Mouse (Mus musculus) testis, postnatal 10 days (tissue): ENCODE results near the gene Efnb2.

Source experiments
- DNase-seq: peaks from one replicate; pipeline ENCODE4 v3.0.0; 2021; ENCODE audit warnings: low spot score

Gene Efnb2

GRCm38 (mm10) chr8:8661103-8661758 is at the start of gene Efnb2:
Gene Efnb2, minus strand, starts transcription at chr8:8661242.
- DNase-seq = peak; percentile 97

- DNase-seq = no peak
Measured at GRCm38 (mm10) chr8:8704813-8705212, 43.8 kb upstream of the Efnb2 start.

GRCm38 (mm10) chr8:8703668-8704067 is 42.6 kb upstream of the Efnb2 start:
- DNase-seq = no peak

GRCm38 (mm10) chr8:8700821-8701220 is 39.8 kb upstream of the Efnb2 start:
- DNase-seq = no peak

GRCm38 (mm10) chr8:8700229-8700628 is 39.2 kb upstream of the Efnb2 start:
- DNase-seq = no peak

- DNase-seq = peak; percentile 100
Measured at GRCm38 (mm10) chr8:8690146-8691092, 29.4 kb upstream of the Efnb2 start, which contains the start of gene Arglu1. Gene Arglu1, minus strand, starts transcription at chr8:8690521.

- peak; percentile 81 for DNase-seq
Measured at GRCm38 (mm10) chr8:8689454-8690145, 28.6 kb upstream of the Efnb2 start.

GRCm38 (mm10) chr8:8688823-8689453 is 27.9 kb upstream of the Efnb2 start:
- no peak for DNase-seq

GRCm38 (mm10) chr8:8685517-8685916 is 24.5 kb upstream of the Efnb2 start:
- no peak for DNase-seq

GRCm38 (mm10) chr8:8682697-8683096 is 21.7 kb upstream of the Efnb2 start:
- DNase-seq = no peak

GRCm38 (mm10) chr8:8678236-8678635 is 17.2 kb upstream of the Efnb2 start:
- DNase-seq = no peak

- DNase-seq = no peak
Measured at GRCm38 (mm10) chr8:8674864-8675263, 13.8 kb upstream of the Efnb2 start.

GRCm38 (mm10) chr8:8661759-8662138 is 707 bp upstream of the Efnb2 start:
- DNase-seq = peak; percentile 95

GRCm38 (mm10) chr8:8660307-8661098 is 539 bp downstream of the Efnb2 start:
- DNase-seq = peak; percentile 53

- peak; percentile 52 for DNase-seq
Measured at GRCm38 (mm10) chr8:8659503-8660306, 1.3 kb downstream of the Efnb2 start.

GRCm38 (mm10) chr8:8658426-8659224 is 2.4 kb downstream of the Efnb2 start:
- DNase-seq = peak; percentile 91

GRCm38 (mm10) chr8:8657692-8658355 is 3.2 kb downstream of the Efnb2 start:
- DNase-seq = no peak

GRCm38 (mm10) chr8:8656578-8657441 is 4.2 kb downstream of the Efnb2 start:
- no peak for DNase-seq
